Mouse (Mus musculus) lung, postnatal 0 days (tissue): ENCODE data around the gene H2afz. TPM values are rescaled to one million over a fixed set of nuclear protein-coding genes. Genes with fewer than 3 reads are reported as not detected.
A peak's percentile ranks its signal among the peaks of the same experiment; 100 is the strongest.
"Not testable (repeated sequence)": the region's sequence is repeated elsewhere in the genome, so short reads cannot be mapped to it uniquely, and the experiment has no call there.

ENCODE experiments used
- ATAC-seq: fragments of 200-750 bp; cut with Nextera tagmentation; 2 replicates; pipeline ENCODE4 v1.8.0; 2017; ENCODE audit warnings: moderate library complexity
- DNase-seq: peaks from one replicate; pipeline ENCODE4 v3.0.0-alpha.2; 2016; ENCODE audit warnings: low spot score
- H3K27ac ChIP-seq: fragments of 300-500 bp; sonication (generic); 2 replicates; pipeline ENCODE4 v1.5.1; 2014; ENCODE audit warnings: antibody characterized with exemption, mild to moderate bottlenecking, low read length, mixed read lengths
- H3K27me3 ChIP-seq: fragments of 300-500 bp; sonication (generic); replicated peaks from 2 replicates; pipeline ENCODE4 v1.6.1; 2014; ENCODE audit warnings: low read length, mixed read lengths; ENCODE audit not compliant: insufficient read depth
- H3K36me3 ChIP-seq: fragments of 300-500 bp; sonication (generic); 2 replicates; pipeline ENCODE4 v1.6.1; 2014; ENCODE audit warnings: low read length, mixed read lengths; ENCODE audit not compliant: insufficient read depth
- H3K4me1 ChIP-seq: fragments of 300-500 bp; sonication (generic); 2 replicates; pipeline ENCODE4 v1.6.1; 2014; ENCODE audit warnings: antibody characterized with exemption, low read depth, low read length, mixed read lengths; ENCODE audit not compliant: insufficient read depth
- H3K4me2 ChIP-seq: fragments of 300-500 bp; sonication (generic); replicated peaks from 2 replicates; pipeline ENCODE4 v1.6.1; 2014; ENCODE audit warnings: low read depth, mild to moderate bottlenecking, low read length, moderate library complexity, mixed read lengths
- H3K4me3 ChIP-seq: fragments of 300-500 bp; sonication (generic); 2 replicates; pipeline ENCODE4 v1.5.1; 2014; ENCODE audit warnings: low read depth, low read length
- H3K9ac ChIP-seq: fragments of 300-500 bp; sonication (generic); replicated peaks from 2 replicates; pipeline ENCODE4 v1.6.1; 2014; ENCODE audit warnings: low read depth, mild to moderate bottlenecking
- H3K9me3 ChIP-seq: fragments of 300-500 bp; sonication (generic); 2 replicates; pipeline ENCODE4 v1.6.1; 2016; ENCODE audit warnings: low read length, mixed read lengths
- CTCF ChIP-seq: IDR thresholded peaks from 2 replicates; pipeline ENCODE4 v1.5.1; 2016; ENCODE audit warnings: antibody characterized with exemption, mild to moderate bottlenecking
- EP300 ChIP-seq: IDR thresholded peaks from 2 replicates; pipeline ENCODE4 v1.6.1; 2016; ENCODE audit warnings: antibody characterized with exemption, mild to moderate bottlenecking, control low read depth
- WGBS: fragments of 180-500 bp; shearing (Covaris S2); extraction: QIAGEN DNeasy Blood & Tissue Kit; methylation state at CpG from one replicate; pipeline ENCODE4 v1.1.7; 2014; 5-methylcytosine and 5-hydroxymethylcytosine counted together
- polyA plus RNA-seq: library from polyadenylated mRNA; unstranded; fragments of >200 nt; fragmentation: Nextera tagmentation; extraction: Ambion mirVana; gene quantifications from 2 replicates; pipeline ENCODE4 v1.2.1, GENCODE M21; 2015

Gene H2afz
- polyA plus RNA-seq, 1 experiment from 2014 or later, result 577 TPM

- ATAC-seq, result 0 out of 2 replicates have a peak, but pooled peaks have one; percentile 25
- TF ChIP-seq EP300 (no peak), CTCF (no peak)
- Histone ChIP-seq H3K4me3 (no peak overlapping the region), H3K27ac (no peak overlapping the region), H3K27me3 (no peaks in the 10 kb centered on the region), H3K4me1 (no peaks in the 10 kb centered on the region), H3K4me2 (no peak overlapping the region), H3K9me3 (no peaks in the 10 kb centered on the region), H3K36me3 (no peaks in the 10 kb centered on the region), H3K9ac (no peak overlapping the region)
- 71% methylated on average over 9 of the region's 9 CpGs for WGBS
- peak; percentile 37 for DNase-seq
These were observed 15.9 kb upstream of the H2afz start for GRCm38 (mm10) chr3:137848354-137848753.

- TF ChIP-seq CTCF, result peak; percentile 14; the same call in 1 of the 2 replicates
- no peak for TF ChIP-seq EP300
- no peak overlapping the region for H3K9ac ChIP-seq
- H3K27me3 ChIP-seq, result no peaks in the 10 kb centered on the region
- H3K4me2 ChIP-seq, result no peak overlapping the region
- no peaks in the 10 kb centered on the region for H3K36me3 ChIP-seq
- H3K4me1 ChIP-seq, result no peaks in the 10 kb centered on the region
- DNase-seq, result no peak
- no peak overlapping the region for H3K4me3 ChIP-seq
- peak; percentile 40; the same call in 1 of the 2 replicates for ATAC-seq
- no peaks in the 10 kb centered on the region for H3K9me3 ChIP-seq
- H3K27ac ChIP-seq, result no peak overlapping the region
- 74% methylated on average over 5 of the region's 5 CpGs for WGBS
These were observed 14.6 kb upstream of the H2afz start for GRCm38 (mm10) chr3:137849697-137850096.

- H3K4me2 ChIP-seq, result no peak overlapping the region
- no peak overlapping the region for H3K9ac ChIP-seq
- no peak overlapping the region for H3K4me3 ChIP-seq
- ATAC-seq (no peak), DNase-seq (no peak)
- no peaks in the 10 kb centered on the region for H3K36me3 ChIP-seq
- TF ChIP-seq EP300 (no peak), CTCF (0 out of 2 replicates have a peak, but pooled peaks have one; percentile 9)
- no peaks in the 10 kb centered on the region for H3K27me3 ChIP-seq
- H3K27ac ChIP-seq, result no peak overlapping the region
- no peaks in the 10 kb centered on the region for H3K4me1 ChIP-seq
- WGBS, result 91% methylated on average over 2 of the region's 2 CpGs
- H3K9me3 ChIP-seq, result no peaks in the 10 kb centered on the region
These were observed 13.1 kb upstream of the H2afz start for GRCm38 (mm10) chr3:137851196-137851595.

GRCm38 (mm10) chr3:137853011-137853410, 11.3 kb upstream of the H2afz start:
- not testable (repeated sequence) for H3K9ac ChIP-seq, H3K27me3 ChIP-seq, H3K36me3 ChIP-seq, H3K27ac ChIP-seq, ATAC-seq, H3K4me2 ChIP-seq, H3K4me3 ChIP-seq, H3K9me3 ChIP-seq, DNase-seq, H3K4me1 ChIP-seq
- 68% methylated on average over 1 of the region's 1 CpGs for WGBS

- Histone ChIP-seq H3K4me2 (no peak overlapping the region), H3K9me3 (no peaks in the 10 kb centered on the region), H3K4me3 (no peak overlapping the region), H3K36me3 (no peaks in the 10 kb centered on the region), H3K27ac (no peak overlapping the region), H3K9ac (no peak overlapping the region), H3K4me1 (no peaks in the 10 kb centered on the region; the same call in 1 of the 2 replicates), H3K27me3 (no peaks in the 10 kb centered on the region)
- TF ChIP-seq CTCF (no peak), EP300 (no peak)
- no peak for DNase-seq
- ATAC-seq, result no peak
- WGBS, result 52% methylated on average over 3 of the region's 3 CpGs
These were observed 9.0 kb upstream of the H2afz start for GRCm38 (mm10) chr3:137855328-137855727.

- Histone ChIP-seq H3K9me3 (no peaks in the 10 kb centered on the region), H3K27ac (no peak overlapping the region), H3K4me1 (no peaks in the 10 kb centered on the region; the same call in 1 of the 2 replicates), H3K36me3 (no peaks in the 10 kb centered on the region), H3K27me3 (no peaks in the 10 kb centered on the region), H3K9ac (no peak overlapping the region), H3K4me2 (no peak overlapping the region), H3K4me3 (no peak overlapping the region)
- ATAC-seq (0 out of 2 replicates have a peak, but pooled peaks have one; percentile 21), DNase-seq (no peak)
- no peak for TF ChIP-seq EP300
- no peak for TF ChIP-seq CTCF
- WGBS, result 61% methylated on average over 7 of the region's 7 CpGs
These were observed 8.2 kb upstream of the H2afz start for GRCm38 (mm10) chr3:137856061-137856460.
